Mouse (Mus musculus) kidney, adult 2 months (tissue): Measurements from ENCODE around the gene Hist1h2bq.

Source experiments
- CTCF ChIP-seq: fragments of 200-500 bp; conservative IDR thresholded peaks from 2 replicates; pipeline ENCODE4 v1.5.1; 2011; ENCODE audit warnings: low read depth, mild to moderate bottlenecking, control low read depth, low read length, moderate library complexity, mixed read lengths; ENCODE audit not compliant: insufficient read depth, insufficient read length
- POLR2A ChIP-seq: fragments of 200-500 bp; IDR thresholded peaks from one replicate; pipeline ENCODE4 v1.6.1; 2011; ENCODE audit warnings: low read depth, low read length, control low read depth

DNA sequence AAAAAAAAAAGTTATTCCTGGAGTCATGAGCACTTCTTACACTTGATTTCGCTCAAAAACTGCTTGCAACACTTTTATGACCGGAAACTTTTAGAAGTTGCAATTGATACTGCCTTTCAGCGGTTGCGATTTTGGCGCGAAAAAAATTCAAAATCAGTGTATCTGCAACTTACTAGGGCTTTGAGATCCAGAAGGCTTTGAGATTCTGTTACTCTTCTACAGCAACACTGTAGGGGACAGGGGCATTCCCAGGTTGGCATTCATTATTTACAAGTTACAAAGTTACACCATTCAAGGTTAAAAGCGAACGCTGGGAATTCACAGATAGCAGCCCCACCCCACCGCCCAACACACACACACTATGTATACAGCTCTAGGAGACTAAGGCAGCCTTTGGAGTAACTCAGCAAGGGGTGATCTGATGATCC is 26.2 kb downstream of the Hist1h2bq start:
- TF ChIP-seq CTCF, result no peak
- TF ChIP-seq POLR2A, result no peak
